Mouse (Mus musculus) kidney, adult 2 months (tissue): ENCODE measurements around the gene Slc25a1. TPM values are rescaled to one million over a fixed set of nuclear protein-coding genes. Genes with fewer than 3 reads are reported as not detected.

Source experiments
- DNase-seq: peaks from one replicate; pipeline ENCODE4 v3.0.0; 2021
- H3K27ac ChIP-seq: fragments of 200-500 bp; 2 replicates; pipeline ENCODE4 v1.5.1; 2012; ENCODE audit warnings: low read depth, low read length, control low read depth, inconsistent platforms; ENCODE audit not compliant: insufficient read depth
- H3K27me3 ChIP-seq: fragments of 200-500 bp; replicated peaks from 2 replicates; pipeline ENCODE4 v1.6.1; 2012; ENCODE audit warnings: mild to moderate bottlenecking, moderate library complexity, low read length, inconsistent platforms; ENCODE audit not compliant: control insufficient read depth, insufficient read depth
- H3K36me3 ChIP-seq: fragments of 200-500 bp; 2 replicates; pipeline ENCODE4 v1.6.1; 2012; ENCODE audit warnings: mild to moderate bottlenecking, moderate library complexity, low read length, inconsistent platforms; ENCODE audit not compliant: control insufficient read depth, insufficient read depth
- H3K4me1 ChIP-seq: fragments of 200-500 bp; 2 replicates; pipeline ENCODE4 v1.6.1; 2011; ENCODE audit warnings: low read length; ENCODE audit not compliant: control insufficient read depth, insufficient read depth
- H3K4me3 ChIP-seq: fragments of 200-500 bp; 2 replicates; pipeline ENCODE4 v1.5.1; 2011; ENCODE audit warnings: mild to moderate bottlenecking, low read depth, low read length, control low read depth; ENCODE audit not compliant: insufficient read depth
- CTCF ChIP-seq: fragments of 200-500 bp; conservative IDR thresholded peaks from 2 replicates; pipeline ENCODE4 v1.5.1; 2011; ENCODE audit warnings: low read depth, mild to moderate bottlenecking, control low read depth, low read length, moderate library complexity, mixed read lengths; ENCODE audit not compliant: insufficient read depth, insufficient read length
- POLR2A ChIP-seq: fragments of 200-500 bp; IDR thresholded peaks from one replicate; pipeline ENCODE4 v1.6.1; 2011; ENCODE audit warnings: low read depth, low read length, control low read depth
- WGBS: fragments of 180-500 bp; shearing (Covaris S2); methylation state at CpG from one replicate; pipeline ENCODE4 v1.1.7; 2018; 5-methylcytosine and 5-hydroxymethylcytosine counted together
- polyA plus RNA-seq: library from polyadenylated mRNA; depleted of rRNA; stranded (reverse); fragments of >200 nt; gene quantifications from 2 replicates; pipeline ENCODE4 v1.2.3, GENCODE M21; 2012

The Slc25a1 gene
- polyA plus RNA-seq, 1 experiment, result 300 TPM

DNA sequence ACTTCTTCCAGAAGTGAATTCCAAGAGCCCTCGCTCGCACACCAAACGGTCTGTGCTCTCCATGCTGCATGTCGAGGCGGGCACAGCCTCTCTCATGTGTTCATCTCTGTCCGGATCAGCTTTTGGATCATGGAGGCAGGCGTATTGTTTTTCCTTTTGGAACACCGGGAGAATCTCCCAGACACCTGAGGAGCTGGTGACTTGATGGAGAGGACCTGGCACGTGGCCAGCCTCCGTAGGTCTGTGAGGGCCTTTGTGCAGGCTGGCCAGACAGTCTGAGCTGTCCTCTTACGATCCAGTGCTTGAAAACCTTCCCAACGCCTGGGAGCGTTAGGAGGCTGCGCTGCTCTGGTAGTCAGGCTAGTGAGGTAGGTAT, 5.9 kb downstream of the Slc25a1 start:
- 1% methylated on average over 14 of the region's 14 CpGs for WGBS
- TF ChIP-seq POLR2A, result no peak
- no peak for TF ChIP-seq CTCF
- Histone ChIP-seq H3K4me3 (peak overlapping the region; percentile 91), H3K4me1 (peaks cover 10% of the 10 kb centered on the region; the same call in 1 of the 2 replicates), H3K27ac (peak overlapping the region; percentile 46), H3K27me3 (no peaks in the 10 kb centered on the region), H3K36me3 (no peaks in the 10 kb centered on the region)
- DNase-seq, result no peak

DNA sequence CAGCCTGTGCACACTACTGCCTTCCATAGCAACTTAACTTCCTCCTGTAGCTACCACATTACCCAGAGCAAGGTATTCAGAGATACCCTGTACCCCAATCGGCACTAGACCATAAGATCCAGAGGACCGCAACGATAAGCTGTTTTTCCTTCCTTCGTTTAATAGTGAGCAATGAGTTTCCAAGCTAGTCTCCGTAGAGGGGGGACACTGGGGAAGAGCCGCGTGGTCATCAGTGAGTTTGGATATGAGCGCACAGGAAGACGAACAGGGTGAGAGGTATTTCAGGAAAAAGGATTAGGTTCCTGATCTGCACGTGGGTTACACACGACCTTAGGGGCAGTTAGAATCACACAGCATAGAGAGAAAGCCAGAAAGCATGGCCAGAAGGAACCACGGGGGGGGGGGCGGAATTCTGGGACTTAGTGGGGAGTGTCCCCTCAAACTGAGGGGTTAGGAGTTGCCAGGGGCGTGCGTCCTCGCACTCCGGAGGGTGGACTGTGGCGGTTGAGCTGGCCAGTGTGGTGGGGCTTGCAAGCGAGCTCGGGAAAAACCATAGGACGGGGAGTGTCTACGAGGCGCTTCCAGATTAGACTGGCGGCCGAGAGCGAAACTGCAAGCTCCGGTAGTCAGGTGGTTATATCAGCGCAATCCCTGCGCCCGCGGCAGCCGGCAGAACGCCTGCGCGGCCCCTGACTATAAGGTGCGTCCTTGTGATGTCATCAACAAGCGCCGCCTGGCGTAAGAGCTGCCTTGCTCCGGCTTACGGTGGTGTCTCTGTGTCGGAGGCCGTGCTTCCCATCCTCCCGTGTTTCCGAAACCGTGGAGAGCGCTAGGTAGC, 6.5 kb downstream of the Slc25a1 start:
- Histone ChIP-seq H3K4me1 (peaks cover 10% of the 10 kb centered on the region; the same call in 1 of the 2 replicates), H3K4me3 (peak overlapping the region; percentile 91), H3K27me3 (no peaks in the 10 kb centered on the region), H3K27ac (peak overlapping the region; percentile 81), H3K36me3 (no peaks in the 10 kb centered on the region)
- under 1% methylated on average over 47 of the region's 47 CpGs for WGBS
- peak; percentile 97 for DNase-seq
- TF ChIP-seq CTCF, result peak; percentile 52
- peak; percentile 84 for TF ChIP-seq POLR2A

DNA sequence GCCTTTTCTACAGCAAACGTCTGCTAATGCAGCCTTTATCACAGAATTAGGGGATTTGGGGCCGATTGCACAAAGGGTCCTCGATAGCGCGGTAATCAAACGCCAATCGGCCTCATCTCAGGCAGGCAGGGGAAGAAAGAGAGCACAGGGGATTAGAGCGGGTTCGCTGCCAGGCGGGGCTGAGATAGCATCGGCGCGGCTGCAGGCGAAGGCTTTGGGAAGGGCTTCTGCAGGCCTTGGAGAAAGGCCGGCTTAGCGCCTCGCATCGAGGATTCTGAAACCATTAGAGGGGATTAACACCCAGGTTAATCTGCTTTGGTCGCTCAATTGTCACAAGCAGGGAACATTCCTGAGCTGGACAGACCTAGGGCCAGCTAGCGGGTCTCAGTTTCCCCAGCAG, 7.4 kb downstream of the Slc25a1 start:
- no peak overlapping the region for H3K4me3 ChIP-seq

DNA sequence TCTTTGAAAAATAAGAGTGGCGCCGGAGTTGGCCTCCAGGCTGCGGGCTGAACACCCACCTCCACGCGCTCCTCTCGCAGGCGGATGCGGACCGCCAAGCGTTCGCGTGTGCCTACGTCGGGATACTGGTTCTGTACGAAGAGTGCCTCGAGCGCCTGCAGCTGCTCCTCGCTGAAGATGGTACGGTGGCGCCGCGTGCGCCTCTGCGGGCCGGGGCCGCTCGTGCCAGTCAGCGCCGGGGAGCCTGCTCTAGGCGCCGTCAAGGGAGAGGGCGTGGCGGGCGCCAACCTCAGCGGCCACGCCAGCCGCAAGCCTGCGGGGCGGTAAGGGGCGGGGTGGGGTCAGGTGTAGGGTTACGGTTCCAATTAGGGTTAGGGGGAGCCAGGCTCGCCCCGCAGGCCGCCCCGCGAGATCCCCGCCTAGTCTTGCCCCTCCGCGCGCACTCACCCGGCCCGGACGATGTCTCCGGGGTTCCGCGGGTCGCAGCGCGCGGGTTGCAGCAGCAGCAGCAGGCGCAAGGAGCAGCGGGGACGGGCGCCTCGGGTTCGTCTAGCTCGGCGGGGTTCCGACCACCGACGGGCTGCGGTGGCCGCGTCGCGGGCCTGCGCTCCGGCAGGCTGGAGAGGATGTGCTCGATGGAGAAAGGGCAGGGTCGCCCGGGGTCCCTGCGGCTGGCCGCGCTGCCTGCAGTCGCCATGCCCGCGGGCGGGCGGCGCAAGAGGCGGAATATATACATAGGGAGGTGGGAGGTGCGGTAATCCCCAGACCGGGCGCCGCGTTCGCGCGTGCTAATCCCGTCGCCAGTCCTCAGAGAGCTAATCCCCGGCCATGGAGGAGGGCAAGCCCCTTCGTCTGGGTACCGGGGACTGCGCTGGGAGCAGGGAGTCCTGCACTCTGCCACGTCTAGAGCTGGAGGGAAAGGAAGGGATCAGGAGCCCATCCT, 13.4 kb downstream of the Slc25a1 start, which contains the start of gene Gsc2:
Gene Gsc2 (minus strand): TSS at position 753 of the 943 bp plus-strand sequence.
- peak; percentile 9 for DNase-seq
- WGBS, result 1% methylated on average over 105 of the region's 106 CpGs
- no peak for TF ChIP-seq POLR2A
- TF ChIP-seq CTCF, result no peak
- Histone ChIP-seq H3K4me3 (no peak within 1 kb of the TSS; the same call in 1 of the 2 replicates), H3K27ac (no peak within 1 kb of the TSS), H3K27me3 (peaks cover 4% of the 10 kb centered on the region; the same call in 1 of the 2 replicates), H3K36me3 (no peaks in the 10 kb centered on the region), H3K4me1 (peaks cover 4% of the 10 kb centered on the region; the same call in 1 of the 2 replicates)

More for the DNA sequence above, 7.4 kb downstream of the Slc25a1 start:
- no peaks in the 10 kb centered on the region for H3K36me3 ChIP-seq
- 32% methylated on average over 20 of the region's 20 CpGs for WGBS
- H3K27me3 ChIP-seq, result no peaks in the 10 kb centered on the region
- no peak overlapping the region for H3K27ac ChIP-seq
- no peak for TF ChIP-seq POLR2A
- no peak for DNase-seq
- peaks cover 10% of the 10 kb centered on the region; the same call in 1 of the 2 replicates for H3K4me1 ChIP-seq

DNA sequence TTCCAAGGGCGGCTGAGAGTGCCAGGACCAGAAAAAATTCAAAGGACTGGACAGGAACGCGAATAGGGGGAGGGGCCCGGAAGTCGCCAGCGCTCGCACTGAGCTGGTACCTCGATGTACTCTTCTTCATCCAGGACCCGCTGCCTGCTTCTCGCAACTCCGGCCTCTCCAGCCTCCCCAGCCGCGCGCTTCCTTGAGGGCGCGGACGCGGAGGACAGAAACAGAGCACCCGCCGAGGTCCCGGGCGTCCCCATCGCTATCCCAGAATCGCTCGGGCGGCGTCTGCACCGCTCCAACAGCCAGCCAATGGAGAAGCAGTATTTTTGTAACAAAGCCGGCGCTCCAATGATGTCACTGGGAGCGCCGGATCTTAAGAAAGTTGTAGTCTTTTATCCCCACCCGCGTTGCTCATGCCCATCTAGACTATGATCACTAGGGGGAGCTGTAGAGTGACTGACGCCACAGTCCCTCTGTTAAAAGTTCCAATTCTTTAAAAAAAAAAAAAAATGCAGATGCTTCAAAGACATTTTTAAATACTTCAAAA, 16.9 kb downstream of the Slc25a1 start, which contains the start of gene Ess2:
Gene Ess2 (minus strand): TSS at position 297 of the 544 bp plus-strand sequence.
- no peak for TF ChIP-seq POLR2A
- peak; percentile 76 for TF ChIP-seq CTCF
- WGBS, result under 1% methylated on average over 35 of the region's 35 CpGs

DNA sequence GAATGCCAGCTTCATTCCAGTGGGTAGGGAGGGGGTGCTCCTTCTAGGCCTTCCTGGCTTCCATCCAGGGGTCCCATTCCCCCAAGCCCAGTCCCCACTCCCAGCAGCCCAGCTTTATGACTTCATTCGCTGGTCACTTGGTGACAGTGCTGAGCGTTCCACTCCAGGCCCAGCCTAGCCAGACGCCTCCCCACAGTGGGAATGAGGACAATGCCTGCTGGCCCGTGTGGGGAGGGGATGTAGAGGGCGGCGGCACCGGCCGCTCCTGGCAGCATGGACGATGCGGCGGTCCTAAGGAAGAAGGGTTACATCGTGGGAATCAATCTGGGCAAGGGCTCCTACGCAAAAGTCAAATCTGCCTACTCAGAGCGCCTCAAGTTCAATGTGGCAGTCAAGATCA, 29.6 kb downstream of the Slc25a1 start, which contains the start of the genes Dgcr2 and Tssk2:
Gene Dgcr2 (minus strand): TSS at position 101 of the 400 bp plus-strand sequence.
Gene Tssk2 (plus strand): TSS at position 176 of the 400 bp plus-strand sequence.
- H3K27ac ChIP-seq, result no peak within 1 kb of the TSS
- H3K4me1 ChIP-seq, result no peaks in the 10 kb centered on the region; the same call in 1 of the 2 replicates
- H3K36me3 ChIP-seq, result peaks cover 2% of the 10 kb centered on the region
- TF ChIP-seq POLR2A, result no peak
- no peak for TF ChIP-seq CTCF
- no peak for DNase-seq
- no peaks in the 10 kb centered on the region for H3K27me3 ChIP-seq
- no peak within 1 kb of the TSS for H3K4me3 ChIP-seq
- WGBS, result 91% methylated on average over 14 of the region's 14 CpGs

More for the DNA sequence above, 16.9 kb downstream of the Slc25a1 start, which contains the start of gene Ess2:
- DNase-seq, result peak; percentile 97
- H3K36me3 ChIP-seq, result no peaks in the 10 kb centered on the region; the same call in 1 of the 2 replicates
- peaks cover 4% of the 10 kb centered on the region; the same call in 1 of the 2 replicates for H3K27me3 ChIP-seq
- H3K4me1 ChIP-seq, result peaks cover 4% of the 10 kb centered on the region; the same call in 1 of the 2 replicates
- H3K4me3 ChIP-seq, result peak within 1 kb of the TSS; percentile 88
- H3K27ac ChIP-seq, result peak within 1 kb of the TSS; percentile 57
